Mouse (Mus musculus) layer of hippocampus, adult 2 months (tissue): ENCODE data around the gene Olfr638. TPM values are rescaled to one million over a fixed set of nuclear protein-coding genes. Genes with fewer than 3 reads are reported as not detected.
"Not testable (repeated sequence)": the region's sequence is repeated elsewhere in the genome, so short reads cannot be mapped to it uniquely, and the experiment has no call there.

ENCODE experiments used
- DNase-seq, 2 experiments: peaks; one replicate each; pipeline ENCODE4 v3.0.0; 2022; ENCODE audit warnings: low spot score in 2 of 2
- H3K27ac ChIP-seq: fragments of 200-600 bp; 2 replicates; pipeline ENCODE4 v1.8.1; 2022
- H3K4me3 ChIP-seq: fragments of 200-600 bp; 2 replicates; pipeline ENCODE4 v1.8.1; 2022; ENCODE audit warnings: mild to moderate bottlenecking
- CTCF ChIP-seq: fragments of 200-600 bp; conservative IDR thresholded peaks from 2 replicates; pipeline ENCODE4 v1.8.1; 2022; ENCODE audit warnings: antibody characterized with exemption, mild to moderate bottlenecking, moderate library complexity
- long read RNA-seq, 2 experiments: library from polyadenylated mRNA; stranded (forward); transcript quantifications; one replicate each; pipeline ENCODE4 v2.0.0; 2021; ENCODE audit warnings: borderline mapping rate in 2 of 2
- total RNA-seq, 2 experiments: library from RNA; stranded (reverse); gene quantifications; 2 replicates each; pipeline ENCODE4 v1.2.3; 2021

Gene Olfr638
- not detected for total RNA-seq
- long read RNA-seq, experiment 1 = 0 reads
- long read RNA-seq, experiment 2 = 0 reads

GRCm38 (mm10) chr7:103998446-103998845 lies at the start of gene Olfr638:
Gene Olfr638 (plus strand): TSS chr7:103998746.
- Histone ChIP-seq H3K27ac (no peak within 1 kb of the TSS), H3K4me3 (no peak within 1 kb of the TSS)
- no peak for TF ChIP-seq CTCF
- no peak for DNase-seq

- H3K27ac ChIP-seq, H3K4me3 ChIP-seq, DNase-seq: not testable (repeated sequence)
These were observed 31.7 kb upstream of the Olfr638 start for GRCm38 (mm10) chr7:103966873-103967272.

- no peak for TF ChIP-seq CTCF
- Histone ChIP-seq H3K4me3 (no peak within 1 kb of the TSS), H3K27ac (no peak within 1 kb of the TSS)
- DNase-seq = no peak
These were observed 27.7 kb upstream of the Olfr638 start, which contains the start of gene Olfr635 for GRCm38 (mm10) chr7:103970852-103971251. Gene Olfr635 (plus strand): TSS chr7:103971152.

- no peak overlapping the region for H3K27ac ChIP-seq
- no peak for TF ChIP-seq CTCF
- no peak overlapping the region for H3K4me3 ChIP-seq
- no peak for DNase-seq
These were observed 26.8 kb upstream of the Olfr638 start for GRCm38 (mm10) chr7:103971782-103972181.

GRCm38 (mm10) chr7:103999124-103999523 lies 578 bp downstream of the Olfr638 start:
- TF ChIP-seq CTCF = no peak
- DNase-seq = no peak
- no peak overlapping the region for H3K27ac ChIP-seq
- no peak overlapping the region for H3K4me3 ChIP-seq

- no peak for TF ChIP-seq CTCF
- no peak for DNase-seq
- no peak within 1 kb of the TSS for H3K27ac ChIP-seq
- no peak within 1 kb of the TSS for H3K4me3 ChIP-seq
These were observed 18.7 kb downstream of the Olfr638 start, which contains the start of gene Olfr639 for GRCm38 (mm10) chr7:104017203-104017602. Gene Olfr639 (minus strand): TSS chr7:104017303.

GRCm38 (mm10) chr7:104018953-104019352 lies 20.4 kb downstream of the Olfr638 start:
- TF ChIP-seq CTCF = no peak
- DNase-seq = no peak
- no peak overlapping the region for H3K27ac ChIP-seq
- no peak overlapping the region for H3K4me3 ChIP-seq

- Histone ChIP-seq H3K4me3 (no peak overlapping the region), H3K27ac (no peak overlapping the region)
- no peak for DNase-seq
- no peak for TF ChIP-seq CTCF
These were observed 23.1 kb downstream of the Olfr638 start for GRCm38 (mm10) chr7:104021651-104022050.

GRCm38 (mm10) chr7:104025473-104025872 lies 26.9 kb downstream of the Olfr638 start, which contains the start of gene Olfr640:
Gene Olfr640 (minus strand): TSS chr7:104025573.
- Histone ChIP-seq H3K4me3 (no peak within 1 kb of the TSS), H3K27ac (no peak within 1 kb of the TSS)
- DNase-seq = no peak
- TF ChIP-seq CTCF = no peak

- Histone ChIP-seq H3K4me3 (no peak overlapping the region), H3K27ac (no peak overlapping the region)
- no peak for DNase-seq
- TF ChIP-seq CTCF = no peak
These were observed 28.4 kb downstream of the Olfr638 start for GRCm38 (mm10) chr7:104026978-104027377.

- Histone ChIP-seq H3K27ac (no peak within 1 kb of the TSS), H3K4me3 (no peak within 1 kb of the TSS)
- no peak for DNase-seq
- no peak for TF ChIP-seq CTCF
These were observed 36.6 kb downstream of the Olfr638 start, which contains the start of gene Olfr641 for GRCm38 (mm10) chr7:104035145-104035544. Gene Olfr641 (plus strand): TSS chr7:104035445.

- no peak for TF ChIP-seq CTCF
These were observed 52.2 kb downstream of the Olfr638 start for GRCm38 (mm10) chr7:104050745-104051144.

GRCm38 (mm10) chr7:104052566-104052965 lies 54.0 kb downstream of the Olfr638 start, which contains the start of gene Olfr642:
Gene Olfr642 (minus strand): TSS chr7:104052666.
- DNase-seq = no peak
- Histone ChIP-seq H3K4me3 (no peak within 1 kb of the TSS), H3K27ac (no peak within 1 kb of the TSS)
- no peak for TF ChIP-seq CTCF

More at GRCm38 (mm10) chr7:104050745-104051144, 52.2 kb downstream of the Olfr638 start:
- no peak overlapping the region for H3K27ac ChIP-seq
- no peak for DNase-seq
- no peak overlapping the region for H3K4me3 ChIP-seq

Other genes with a start within 250 kb of the Olfr638 start
- not detected for gene Olfr630, start 241.4 kb upstream of the Olfr638 start, total RNA-seq
- gene Olfr69, start 227.2 kb upstream of the Olfr638 start, total RNA-seq = not detected
- not detected for gene Olfr68, start 219.0 kb upstream of the Olfr638 start, total RNA-seq
- not detected for gene Olfr67, start 206.9 kb upstream of the Olfr638 start, total RNA-seq
- 10 to 100 TPM; 30.9 to 57.0 TPM for gene Hbb-bt, start 184.8 kb upstream of the Olfr638 start, total RNA-seq
- gene Hbb-bs, start 170.7 kb upstream of the Olfr638 start, total RNA-seq = 100 to 1,000 TPM; 322 to 529 TPM
- gene Hbb-bh2, start 158.2 kb upstream of the Olfr638 start, total RNA-seq = not detected
- not detected for gene Hbb-bh1, start 155.6 kb upstream of the Olfr638 start, total RNA-seq
- gene Hbb-y, start 145.5 kb upstream of the Olfr638 start, total RNA-seq = not detected
- not detected for gene Olfr66, start 112.5 kb upstream of the Olfr638 start, total RNA-seq
- not detected for gene Olfr64, start 104.3 kb upstream of the Olfr638 start, total RNA-seq
- gene Olfr65, start 95.3 kb upstream of the Olfr638 start, total RNA-seq = not detected
- gene Olfr631, start 69.9 kb upstream of the Olfr638 start, total RNA-seq = not detected
- gene Olfr632, start 64.4 kb upstream of the Olfr638 start, total RNA-seq = not detected
- gene Olfr633, start 54.3 kb upstream of the Olfr638 start, total RNA-seq = not detected
- under 1 TPM; 0.05 to 0.07 TPM for gene Olfr635, start 27.6 kb upstream of the Olfr638 start, total RNA-seq
- under 1 TPM; 0.07 to 0.10 TPM for gene Olfr639, start 18.6 kb downstream of the Olfr638 start, total RNA-seq
- not detected for gene Olfr640, start 26.8 kb downstream of the Olfr638 start, total RNA-seq
- not detected for gene Olfr641, start 36.7 kb downstream of the Olfr638 start, total RNA-seq
- gene Olfr642, start 53.9 kb downstream of the Olfr638 start, total RNA-seq = not detected
- not detected for gene 4930516K23Rik, start 62.7 kb downstream of the Olfr638 start, total RNA-seq
- not detected for gene Olfr644, start 73.1 kb downstream of the Olfr638 start, total RNA-seq
- gene Olfr645, start 86.7 kb downstream of the Olfr638 start, total RNA-seq = not detected
- gene Olfr646, start 106.1 kb downstream of the Olfr638 start, total RNA-seq = under 1 TPM in 1 of 2 experiments, not detected in 1; 0.18 TPM
- not detected for gene Ubqln5, start 131.1 kb downstream of the Olfr638 start, total RNA-seq
- not detected for gene Olfr643, start 138.7 kb downstream of the Olfr638 start, total RNA-seq
- not detected for gene Ubqln3, start 144.5 kb downstream of the Olfr638 start, total RNA-seq
- gene Ubqlnl, start 151.8 kb downstream of the Olfr638 start, total RNA-seq = not detected
- gene Olfm5, start 166.1 kb downstream of the Olfr638 start, total RNA-seq = not detected
- under 1 TPM; 0.20 to 0.26 TPM for gene Olfr648, start 184.6 kb downstream of the Olfr638 start, total RNA-seq
- not detected for gene Olfr649, start 197.2 kb downstream of the Olfr638 start, total RNA-seq
- gene Trim6, start 220.0 kb downstream of the Olfr638 start, total RNA-seq = under 1 TPM; 0.25 to 0.28 TPM
- gene Trim34a, start 245.7 kb downstream of the Olfr638 start, total RNA-seq = 1 to 10 TPM; 1.1 to 2.0 TPM